Mouse (Mus musculus): Measurements from ENCODE around the gene Pld6.

GRCm38 (mm10) chr11:59772902-59773301 lies 14.5 kb downstream of the Pld6 start:
- no peak for TF ChIP-seq POLR2A (IDR thresholded peaks at IDR 0.05; ENCODE audit: low read depth, low read length)
- TF ChIP-seq CTCF (IDR thresholded peaks at IDR 0.05; ENCODE audit: extremely low read depth, insufficient read depth, insufficient read length, insufficient replicate concordance), result no peak
